Mouse (Mus musculus) bone marrow, adult 2 months (tissue): ENCODE measurements at regions not wholly inside any gene's neighbourhood (a gene's known extent, or its start where the extent isn't known, plus 50 kb on each side); places are given as distances from the start of the nearest gene placed in this dataset.

Experiments
- H3K27ac ChIP-seq: fragments of 200-500 bp; 2 replicates; pipeline ENCODE4 v1.5.1; 2012; ENCODE audit warnings: low read depth, mild to moderate bottlenecking, control low read depth, inconsistent platforms, low read length; ENCODE audit not compliant: control insufficient read depth, poor library complexity, insufficient read depth
- H3K4me1 ChIP-seq: fragments of 200-500 bp; 2 replicates; pipeline ENCODE4 v1.6.1; 2011; ENCODE audit warnings: low read length; ENCODE audit not compliant: control insufficient read depth, insufficient read depth
- H3K4me3 ChIP-seq: fragments of 200-500 bp; replicated peaks from 2 replicates; pipeline ENCODE3; 2011; ENCODE audit warnings: mild to moderate bottlenecking, low read depth, low read length, control low read depth; ENCODE audit not compliant: control insufficient read depth
- CTCF ChIP-seq: fragments of 200-500 bp; IDR thresholded peaks from 2 replicates; pipeline ENCODE4 v1.5.1; 2011; ENCODE audit warnings: low read length, control low read depth; ENCODE audit not compliant: control insufficient read depth, insufficient read depth
- POLR2A ChIP-seq: fragments of 200-500 bp; IDR thresholded peaks from 2 replicates; pipeline ENCODE4 v1.6.1; 2011; ENCODE audit warnings: low read depth, mild to moderate bottlenecking, control low read depth, low read length, borderline replicate concordance; ENCODE audit not compliant: control insufficient read depth
- WGBS: fragments of 180-500 bp; shearing (Covaris S2); methylation state at CpG from one replicate; pipeline ENCODE4 v1.1.7; 2018; 5-methylcytosine and 5-hydroxymethylcytosine counted together

- Histone ChIP-seq H3K27ac (no peak overlapping the region), H3K4me3 (no peak overlapping the region), H3K4me1 (no peaks in the 10 kb centered on the region)
- TF ChIP-seq CTCF (no peak), POLR2A (no peak)
- WGBS = 79% methylated on average over 10 of the region's 10 CpGs
Measured at GRCm38 (mm10) chr3:33957676-33958075, 62.1 kb upstream of the Fxr1 start.

- TF ChIP-seq CTCF = no peak
- no peak for TF ChIP-seq POLR2A
- H3K27ac ChIP-seq = no peak overlapping the region
- H3K4me1 ChIP-seq = no peaks in the 10 kb centered on the region
- WGBS = 70% methylated on average over 4 of the region's 4 CpGs
- H3K4me3 ChIP-seq = no peak overlapping the region
Measured at GRCm38 (mm10) chr3:33958216-33958615, 61.5 kb upstream of the Fxr1 start.

- H3K4me1 ChIP-seq = no peaks in the 10 kb centered on the region
- H3K4me3 ChIP-seq = no peak overlapping the region
- no peak overlapping the region for H3K27ac ChIP-seq
- WGBS = 64% methylated on average over 6 of the region's 6 CpGs
- TF ChIP-seq CTCF (no peak), POLR2A (no peak)
Measured at GRCm38 (mm10) chr3:33960211-33960610, 59.5 kb upstream of the Fxr1 start.

- 36% methylated on average over 5 of the region's 5 CpGs for WGBS
- H3K4me3 ChIP-seq = no peak overlapping the region
- H3K4me1 ChIP-seq = no peaks in the 10 kb centered on the region
- no peak for TF ChIP-seq CTCF
- no peak overlapping the region for H3K27ac ChIP-seq
Measured at GRCm38 (mm10) chr3:33962938-33963337, 56.8 kb upstream of the Fxr1 start.

GRCm38 (mm10) chr3:33967184-33967583 lies 52.6 kb upstream of the Fxr1 start:
- no peak overlapping the region for H3K27ac ChIP-seq
- TF ChIP-seq POLR2A (no peak), CTCF (no peak)
- H3K4me3 ChIP-seq = no peak overlapping the region
- no peaks in the 10 kb centered on the region; the same call in 1 of the 2 replicates for H3K4me1 ChIP-seq
- 36% methylated on average over 8 of the region's 8 CpGs for WGBS
